Mouse (Mus musculus) E14TG2a.4 (cell line): Measurements from ENCODE around the gene Sptb.

ENCODE experiments used
- CTCF ChIP-seq: conservative IDR thresholded peaks from 2 replicates; pipeline ENCODE4 v1.5.1; 2014; ENCODE audit warnings: low read length
- NANOG ChIP-seq: IDR thresholded peaks from 2 replicates; pipeline ENCODE4 v1.6.1; 2014; ENCODE audit warnings: borderline replicate concordance, low read length, mixed read lengths
- POU5F1 ChIP-seq: IDR thresholded peaks from 2 replicates; pipeline ENCODE4 v1.6.1; 2014; ENCODE audit warnings: low read length, borderline replicate concordance

DNA sequence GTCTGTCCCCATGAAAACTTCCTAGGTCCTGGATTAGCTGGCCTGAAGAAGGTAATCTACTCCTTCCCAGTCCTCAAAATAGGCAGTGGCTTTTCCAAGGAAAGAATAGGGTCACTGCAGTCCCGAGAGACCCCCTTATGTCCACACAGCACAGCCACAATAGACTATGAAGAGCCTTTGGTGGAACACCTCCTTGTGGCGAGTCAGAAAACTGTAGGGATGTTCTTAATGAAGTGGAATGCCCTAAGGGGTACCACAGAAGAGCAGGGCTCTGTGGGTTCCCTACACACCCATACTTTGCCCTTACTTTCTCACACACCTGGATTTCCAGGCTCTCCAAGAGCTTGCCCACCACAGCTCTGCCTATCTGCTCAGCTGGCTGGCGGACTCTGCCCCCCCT lies 104.5 kb downstream of the Sptb start:
- TF ChIP-seq CTCF: peak; percentile 30
- TF ChIP-seq POU5F1: no peak
- no peak for TF ChIP-seq NANOG
